Mouse (Mus musculus): ENCODE data around the gene Kctd17.

DNA sequence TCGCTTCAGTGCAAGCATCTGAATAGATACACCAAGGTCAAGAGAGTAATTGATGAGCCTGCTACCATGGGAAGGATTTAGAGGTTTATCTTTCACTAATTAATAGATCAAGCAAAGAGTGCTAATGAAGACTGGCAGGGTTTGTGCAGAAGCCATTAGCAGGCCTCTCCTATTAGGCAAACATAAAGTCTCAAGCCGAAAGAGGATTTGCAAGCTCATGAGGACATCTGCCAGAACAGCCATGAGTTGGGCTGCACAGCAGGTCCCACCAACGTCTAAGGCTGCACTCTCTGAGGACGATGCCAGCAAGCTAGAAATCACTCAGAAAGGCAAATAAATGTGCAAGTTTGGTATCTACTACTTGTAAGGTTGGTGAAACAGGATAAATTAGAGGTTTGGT lies 47.6 kb upstream of the Kctd17 start:
- TF ChIP-seq EP300 (optimal IDR thresholded peaks at IDR 0.05) (no peak), CTCF (IDR thresholded peaks at IDR 0.05; ENCODE audit: low read depth) (no peak)
